Comparison of ENCODE assay signal across 21 mouse cellular contexts in genomic region chr4:46418851-46419250, GRCm38 (mm10). TPM values are rescaled to one million over a fixed set of nuclear protein-coding genes. Genes with fewer than 3 reads are reported as not detected.
A peak's percentile ranks its signal among the peaks of the same experiment; 100 is the strongest.
DNase-seq lines count a peak whose midpoint lies in the region; ATAC-seq and TF ChIP-seq lines count a peak whose summit lies in the region.
"Had no signal": no experiment of that assay in that cellular context is flagged by ENCODE, and none has a peak within 500 bp of the region (broad histone marks: within the 10 kb centered on the region; RNA-seq: fewer than 3 reads in every experiment).

No protein-coding gene starts in this region.

- DNase-seq in adrenal gland, adult 8-10 months: peak; percentile 8
- no peak for DNase-seq in adrenal gland, postnatal 14 days
- no peak for DNase-seq in liver, embryonic 13.5 days
- DNase-seq in liver, embryonic 11.5 days (ENCODE audit: low spot score): no peak
- no peak for DNase-seq in MEL (ENCODE audit: low read depth, low spot score)
- no peak for DNase-seq in hindbrain, embryonic 10.5 days (ENCODE audit: low spot score)
- DNase-seq: cerebellum, adult 18-20 months; cerebellum, adult 9-10 months; cerebellum, postnatal 14 days; gastrocnemius, postnatal 14 days; heart, adult 11 months; kidney, adult 11 months had no signal

- no peak for TF ChIP-seq RAD21 in MEL (IDR thresholded peaks at IDR 0.05; ENCODE audit: low read depth, low read length)

- no peaks in the 10 kb centered on the region for H3K9me3 ChIP-seq in liver, embryonic 13.5 days (replicated peaks)
- no peaks in the 10 kb centered on the region for H3K9me3 ChIP-seq in liver, embryonic 11.5 days (ENCODE audit: control insufficient read depth, low read length)
- H3K9me3 ChIP-seq in MEL (replicated peaks; ENCODE audit: insufficient read depth, low read length): no peaks in the 10 kb centered on the region
- H3K9me3 ChIP-seq in hindbrain, embryonic 10.5 days: no peaks in the 10 kb centered on the region
- H3K9me3 ChIP-seq: forebrain, embryonic 10.5 days; forebrain, embryonic 13.5 days; hindbrain, embryonic 13.5 days; intestine, embryonic 15.5 days had no signal

- no peak for TF ChIP-seq CTCF in MEL (IDR thresholded peaks at IDR 0.05 in 2 of 3, conservative IDR thresholded peaks at IDR 0.05 in 1 of 3; ENCODE audit: control insufficient read depth in 1 of 3, insufficient read depth in 1 of 3, low read depth in 2 of 3, low read length in 3 of 3, poor library complexity in 1 of 3, severe bottlenecking in 1 of 3)

- H3K4me1 ChIP-seq in liver, embryonic 13.5 days (replicated peaks): peaks cover 58% of the 10 kb centered on the region
- H3K4me1 ChIP-seq in liver, embryonic 11.5 days (replicated peaks; ENCODE audit: control insufficient read depth, insufficient read depth, low read length): no peaks in the 10 kb centered on the region; the same call in 1 of the 2 replicates
- H3K4me1 ChIP-seq in MEL (ENCODE audit: control insufficient read depth in 1 of 2, insufficient read depth in 2 of 2, low read length in 2 of 2): peaks cover 0 to 12% of the 10 kb centered on the region in 2 experiments; a peak in 2 of 4 replicates
- H3K4me1 ChIP-seq in hindbrain, embryonic 10.5 days (replicated peaks): no peaks in the 10 kb centered on the region
- H3K4me1 ChIP-seq: forebrain, embryonic 10.5 days; forebrain, embryonic 13.5 days; hindbrain, embryonic 13.5 days; intestine, embryonic 15.5 days had no signal

- H3K36me3 ChIP-seq in liver, embryonic 13.5 days: no peaks in the 10 kb centered on the region
- no peaks in the 10 kb centered on the region for H3K36me3 ChIP-seq in liver, embryonic 11.5 days (ENCODE audit: control insufficient read depth, insufficient read depth, low read length)
- H3K36me3 ChIP-seq in MEL (ENCODE audit: control insufficient read depth in 1 of 2, insufficient read depth in 2 of 2, low read length in 2 of 2): no peaks in the 10 kb centered on the region; a peak in 1 of 4 replicates
- no peaks in the 10 kb centered on the region for H3K36me3 ChIP-seq in hindbrain, embryonic 10.5 days
- H3K36me3 ChIP-seq: forebrain, embryonic 10.5 days; hindbrain, embryonic 13.5 days; intestine, embryonic 15.5 days had no signal

- 88% methylated on average over 9 of the region's 9 CpGs for WGBS in liver, embryonic 13.5 days (ENCODE audit: insufficient replicate concordance)
- WGBS in liver, embryonic 11.5 days: 87% methylated on average over 9 of the region's 9 CpGs
- 91% methylated on average over 9 of the region's 9 CpGs for WGBS in hindbrain, embryonic 10.5 days

- TF ChIP-seq EP300 in MEL (IDR thresholded peaks at IDR 0.05; ENCODE audit: low read depth in 1 of 2, low read length in 2 of 2): no peak

- H3K4me2 ChIP-seq in liver, embryonic 13.5 days: no peak overlapping the region
- H3K4me2 ChIP-seq in liver, embryonic 11.5 days: no peak overlapping the region
- H3K4me2 ChIP-seq: forebrain, embryonic 13.5 days; heart, embryonic 11.5 days; hindbrain, embryonic 13.5 days; intestine, embryonic 15.5 days had no signal

- no peak for ATAC-seq in liver, embryonic 13.5 days (ENCODE audit: low read depth)
- ATAC-seq in liver, embryonic 11.5 days (replicated peaks; ENCODE audit: low FRiP score): no peak
- ATAC-seq: forebrain, embryonic 13.5 days; forebrain, embryonic 16.5 days; hindbrain, embryonic 16.5 days; intestine, embryonic 15.5 days had no signal

- 0 out of 2 replicates have a peak overlapping the region, but pooled peaks have one; percentile 4 for H3K9ac ChIP-seq in liver, embryonic 13.5 days
- no peak overlapping the region for H3K9ac ChIP-seq in liver, embryonic 11.5 days (ENCODE audit: low read depth, low read length)
- H3K9ac ChIP-seq in MEL (ENCODE audit: control insufficient read depth, low read depth, low read length, poor library complexity, severe bottlenecking): peak overlapping the region; percentile 9; the same call in 1 of the 2 replicates
- H3K9ac ChIP-seq: forebrain, embryonic 13.5 days; hindbrain, embryonic 13.5 days; intestine, embryonic 15.5 days had no signal

- no peaks in the 10 kb centered on the region for H3K79me2 ChIP-seq in MEL (ENCODE audit: control insufficient read depth, insufficient read depth, low read length, poor library complexity)

- TF ChIP-seq POLR2A in MEL (IDR thresholded peaks at IDR 0.05; ENCODE audit: control insufficient read depth in 1 of 2, insufficient read depth in 1 of 2, low read depth in 1 of 2, low read length in 2 of 2, poor library complexity in 1 of 2): no peak

- no peaks in the 10 kb centered on the region for H3K27me3 ChIP-seq in liver, embryonic 13.5 days
- no peaks in the 10 kb centered on the region for H3K27me3 ChIP-seq in liver, embryonic 11.5 days (replicated peaks; ENCODE audit: control insufficient read depth, insufficient read depth, low read length)
- H3K27me3 ChIP-seq in MEL (ENCODE audit: control insufficient read depth in 1 of 2, insufficient read depth in 2 of 2, low read length in 2 of 2): no peaks in the 10 kb centered on the region; a peak in 1 of 4 replicates
- no peaks in the 10 kb centered on the region for H3K27me3 ChIP-seq in hindbrain, embryonic 10.5 days (ENCODE audit: insufficient read depth, poor library complexity, severe bottlenecking)
- H3K27me3 ChIP-seq: hindbrain, embryonic 13.5 days; intestine, embryonic 15.5 days had no signal

- peak overlapping the region; percentile 30 for H3K27ac ChIP-seq in liver, embryonic 13.5 days
- no peak overlapping the region for H3K27ac ChIP-seq in liver, embryonic 11.5 days (ENCODE audit: low read depth, low read length)
- peak overlapping the region; percentile 37; the same call in 1 of the 2 replicates for H3K27ac ChIP-seq in MEL (ENCODE audit: control insufficient read depth, low read depth, low read length)
- H3K27ac ChIP-seq in hindbrain, embryonic 10.5 days: no peak overlapping the region
- H3K27ac ChIP-seq: forebrain, embryonic 10.5 days; forebrain, embryonic 13.5 days; hindbrain, embryonic 13.5 days; intestine, embryonic 15.5 days had no signal

- no peak overlapping the region for H3K4me3 ChIP-seq in liver, embryonic 13.5 days (replicated peaks)
- H3K4me3 ChIP-seq in liver, embryonic 11.5 days (ENCODE audit: low read depth, low read length): no peak overlapping the region
- H3K4me3 ChIP-seq in MEL (ENCODE audit: control insufficient read depth in 1 of 2, insufficient read depth in 1 of 2, low read depth in 2 of 2, low read length in 2 of 2): no peak overlapping the region
- no peak overlapping the region for H3K4me3 ChIP-seq in hindbrain, embryonic 10.5 days
- H3K4me3 ChIP-seq: forebrain, embryonic 10.5 days; forebrain, embryonic 13.5 days; hindbrain, embryonic 13.5 days; intestine, embryonic 15.5 days had no signal

TF ChIP-seq in MEL, 35 proteins besides CTCF, POLR2A, EP300 and RAD21:
- TF ChIP-seq NRF1 (IDR thresholded peaks at IDR 0.05; ENCODE audit: insufficient read depth, low read depth, low read length, poor library complexity, severe bottlenecking) (no peak), UBTF (IDR thresholded peaks at IDR 0.05; ENCODE audit: borderline replicate concordance, insufficient read depth, low read depth, low read length) (no peak)
TF ChIP-seq in MEL: peak in this region for 0.

RNA-seq across cellular contexts. Expression of gene Hemgn, which starts 5.5 kb away (rescaled TPM):
- under 1 TPM in 1 of 4 experiments, not detected in 3; 0.11 TPM for total RNA-seq in adrenal gland, adult 8-10 months (2022)
- total RNA-seq in adrenal gland, postnatal 14 days (2021): 1.2 and 9.0 TPM in 2 replicates
- polyA plus RNA-seq in liver, embryonic 13.5 days (2015; fragmentation: Nextera tagmentation; extraction: Ambion mirVana): 405 and 482 TPM in 2 replicates
- 206 and 233 TPM in 2 replicates for polyA plus RNA-seq in liver, embryonic 11.5 days (2014; fragmentation: Nextera tagmentation; extraction: Ambion mirVana)
- total RNA-seq in MEL (2012; rRNA removed): 7.4 and 11.8 TPM in 2 replicates
- polyA plus RNA-seq in MEL (2012; ENCODE audit: insufficient read depth in 1 of 2, insufficient read length in 2 of 2, low read depth in 1 of 2, low replicate concordance in 2 of 2, missing spikeins in 1 of 2): 10 to 100 TPM in 1 of 2 experiments, not detected in 1; 19.9 TPM
- 13.2 and 14.3 TPM in 2 replicates for polyA plus RNA-seq in hindbrain, embryonic 10.5 days (2016; fragmentation: Nextera tagmentation; extraction: Ambion mirVana)
- total RNA-seq: ES-E14; gastrocnemius, adult 18-20 months; gastrocnemius, postnatal 14 days had no signal

RNA-seq across cellular contexts. Expression of gene Trmo, which starts 29.6 kb away (rescaled TPM):
- 1 to 10 TPM; 5.6 to 7.8 (median 6.7) TPM for total RNA-seq in adrenal gland, adult 8-10 months (2022)
- 6.5 and 6.6 TPM in 2 replicates for total RNA-seq in adrenal gland, postnatal 14 days (2021)
- 8.7 and 9.7 TPM in 2 replicates for polyA plus RNA-seq in liver, embryonic 13.5 days (2015; fragmentation: Nextera tagmentation; extraction: Ambion mirVana)
- 14.1 and 14.7 TPM in 2 replicates for polyA plus RNA-seq in liver, embryonic 11.5 days (2014; fragmentation: Nextera tagmentation; extraction: Ambion mirVana)
- 4.1 and 5.0 TPM in 2 replicates for total RNA-seq in MEL (2012; rRNA removed)
- 1 to 10 TPM in 1 of 2 experiments, not detected in 1; 3.5 TPM for polyA plus RNA-seq in MEL (2012; ENCODE audit: insufficient read depth in 1 of 2, insufficient read length in 2 of 2, low read depth in 1 of 2, low replicate concordance in 2 of 2, missing spikeins in 1 of 2)
- polyA plus RNA-seq in hindbrain, embryonic 10.5 days (2016; fragmentation: Nextera tagmentation; extraction: Ambion mirVana): 10.4 and 11.9 TPM in 2 replicates

RNA-seq across cellular contexts. Expression of gene Anp32b, which starts 31.9 kb away (rescaled TPM):
- 100 to 1,000 TPM; 104 to 129 (median 117) TPM for total RNA-seq in adrenal gland, adult 8-10 months (2022)
- total RNA-seq in adrenal gland, postnatal 14 days (2021): 156 and 162 TPM in 2 replicates
- 555 and 600 TPM in 2 replicates for polyA plus RNA-seq in liver, embryonic 13.5 days (2015; fragmentation: Nextera tagmentation; extraction: Ambion mirVana)
- 586 and 618 TPM in 2 replicates for polyA plus RNA-seq in liver, embryonic 11.5 days (2014; fragmentation: Nextera tagmentation; extraction: Ambion mirVana)
- total RNA-seq in MEL (2012; rRNA removed): 41.1 and 53.7 TPM in 2 replicates
- 100 to 1,000 TPM in 1 of 2 experiments, not detected in 1; 547 TPM for polyA plus RNA-seq in MEL (2012; ENCODE audit: insufficient read depth in 1 of 2, insufficient read length in 2 of 2, low read depth in 1 of 2, low replicate concordance in 2 of 2, missing spikeins in 1 of 2)
- 250 and 377 TPM in 2 replicates for polyA plus RNA-seq in hindbrain, embryonic 10.5 days (2016; fragmentation: Nextera tagmentation; extraction: Ambion mirVana)

Comparison
In these comparisons a context has a peak if more than half of its experiments do, and no peak if none do; other contexts are left out.
1. H3K27ac ChIP-seq: peak in liver, embryonic 13.5 days (single experiment) and MEL (single experiment); none in liver, embryonic 11.5 days (single experiment) and hindbrain, embryonic 10.5 days (single experiment).